Mouse (Mus musculus): ENCODE measurements around the gene Rassf10. TPM values are rescaled to one million over a fixed set of nuclear protein-coding genes. Genes with fewer than 3 reads are reported as not detected.

Rassf10 gene
- polyA plus RNA-seq, 1 experiment from 2014 or later: 1.4 TPM

GRCm38 (mm10) chr7:112966786-112967185, 13.0 kb downstream of the Rassf10 start:
- Histone ChIP-seq H3K36me3 (no peaks in the 10 kb centered on the region), H3K4me1 (peaks cover 2% of the 10 kb centered on the region; the same call in 1 of the 2 replicates), H3K4me2 (replicated peaks) (no peak overlapping the region), H3K27ac (replicated peaks) (no peak overlapping the region), H3K27me3 (no peaks in the 10 kb centered on the region), H3K9me3 (peaks cover 8% of the 10 kb centered on the region; the same call in 1 of the 2 replicates), H3K4me3 (no peak overlapping the region), H3K9ac (replicated peaks) (no peak overlapping the region)
- 37% methylated on average over 3 of the region's 3 CpGs for WGBS
- no peak for ATAC-seq (ENCODE audit: low FRiP score, low read depth)

DNA sequence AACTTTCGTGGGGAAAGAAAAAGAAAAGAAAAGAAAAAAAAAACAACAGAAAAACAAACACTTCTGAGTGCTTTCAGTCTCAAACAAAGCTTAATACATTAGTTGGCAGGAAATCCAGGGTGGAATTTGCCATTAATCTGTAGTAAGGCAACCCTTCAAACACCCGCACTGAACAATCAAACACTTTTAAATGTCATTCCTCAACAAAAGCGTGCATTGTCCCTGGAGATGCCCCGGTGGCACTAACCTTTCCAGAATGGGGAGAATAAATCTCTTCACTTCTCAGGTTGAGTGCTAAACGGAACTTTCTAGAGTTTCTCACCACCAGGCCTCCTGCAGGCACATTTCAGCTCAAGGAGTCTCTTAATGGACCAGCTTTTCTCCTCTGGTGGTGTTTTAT, 29.6 kb downstream of the Rassf10 start:
- no peaks in the 10 kb centered on the region for H3K36me3 ChIP-seq
- no peaks in the 10 kb centered on the region for H3K4me1 ChIP-seq
- ATAC-seq (ENCODE audit: low FRiP score, low read depth): no peak

GRCm38 (mm10) chr7:112984704-112985577, 31.2 kb downstream of the Rassf10 start:
- H3K9me3 ChIP-seq: no peaks in the 10 kb centered on the region
- no peak overlapping the region for H3K9ac ChIP-seq (replicated peaks)
- no peak overlapping the region for H3K4me2 ChIP-seq (replicated peaks)
- WGBS: 74% methylated on average over 17 of the region's 17 CpGs
- H3K4me3 ChIP-seq: no peak overlapping the region
- ATAC-seq (ENCODE audit: low FRiP score, low read depth): no peak
- no peak overlapping the region for H3K27ac ChIP-seq (replicated peaks)
- H3K4me1 ChIP-seq: no peaks in the 10 kb centered on the region
- H3K27me3 ChIP-seq: no peaks in the 10 kb centered on the region
- no peaks in the 10 kb centered on the region for H3K36me3 ChIP-seq

More for the DNA sequence above, 29.6 kb downstream of the Rassf10 start:
- Histone ChIP-seq H3K4me3 (no peak overlapping the region), H3K27me3 (no peaks in the 10 kb centered on the region), H3K9ac (replicated peaks) (no peak overlapping the region), H3K4me2 (replicated peaks) (no peak overlapping the region), H3K27ac (replicated peaks) (no peak overlapping the region), H3K9me3 (no peaks in the 10 kb centered on the region)
- WGBS: 36% methylated on average over 5 of the region's 5 CpGs

- Histone ChIP-seq H3K27me3 (no peaks in the 10 kb centered on the region), H3K27ac (replicated peaks) (no peak overlapping the region), H3K4me3 (no peak overlapping the region), H3K4me2 (replicated peaks) (no peak overlapping the region), H3K4me1 (no peaks in the 10 kb centered on the region), H3K9ac (replicated peaks) (no peak overlapping the region), H3K36me3 (no peaks in the 10 kb centered on the region), H3K9me3 (no peaks in the 10 kb centered on the region)
- no peak for ATAC-seq (ENCODE audit: low FRiP score, low read depth)
- WGBS: 65% methylated on average over 8 of the region's 8 CpGs
Observed at GRCm38 (mm10) chr7:112985578-112985949, 31.8 kb downstream of the Rassf10 start.

GRCm38 (mm10) chr7:112992928-112993327, 39.2 kb downstream of the Rassf10 start:
- WGBS: 89% methylated on average over 5 of the region's 5 CpGs

GRCm38 (mm10) chr7:113003565-113004255, 49.9 kb downstream of the Rassf10 start:
- H3K9ac ChIP-seq (replicated peaks): no peak overlapping the region
- no peak overlapping the region for H3K27ac ChIP-seq (replicated peaks)
- ATAC-seq (ENCODE audit: low FRiP score, low read depth): no peak
- H3K4me2 ChIP-seq (replicated peaks): no peak overlapping the region
- H3K27me3 ChIP-seq: no peaks in the 10 kb centered on the region
- no peaks in the 10 kb centered on the region for H3K9me3 ChIP-seq
- H3K4me3 ChIP-seq: no peak overlapping the region
- H3K4me1 ChIP-seq: no peaks in the 10 kb centered on the region
- no peaks in the 10 kb centered on the region for H3K36me3 ChIP-seq
- WGBS: 88% methylated on average over 3 of the region's 3 CpGs

More at GRCm38 (mm10) chr7:112992928-112993327, 39.2 kb downstream of the Rassf10 start:
- no peak overlapping the region for H3K4me3 ChIP-seq
- no peak overlapping the region for H3K27ac ChIP-seq (replicated peaks)
- no peak overlapping the region for H3K4me2 ChIP-seq (replicated peaks)
- H3K36me3 ChIP-seq: no peaks in the 10 kb centered on the region
- no peak overlapping the region for H3K9ac ChIP-seq (replicated peaks)
- H3K9me3 ChIP-seq: no peaks in the 10 kb centered on the region
- no peaks in the 10 kb centered on the region for H3K27me3 ChIP-seq
- ATAC-seq (ENCODE audit: low FRiP score, low read depth): no peak
- H3K4me1 ChIP-seq: no peaks in the 10 kb centered on the region

DNA sequence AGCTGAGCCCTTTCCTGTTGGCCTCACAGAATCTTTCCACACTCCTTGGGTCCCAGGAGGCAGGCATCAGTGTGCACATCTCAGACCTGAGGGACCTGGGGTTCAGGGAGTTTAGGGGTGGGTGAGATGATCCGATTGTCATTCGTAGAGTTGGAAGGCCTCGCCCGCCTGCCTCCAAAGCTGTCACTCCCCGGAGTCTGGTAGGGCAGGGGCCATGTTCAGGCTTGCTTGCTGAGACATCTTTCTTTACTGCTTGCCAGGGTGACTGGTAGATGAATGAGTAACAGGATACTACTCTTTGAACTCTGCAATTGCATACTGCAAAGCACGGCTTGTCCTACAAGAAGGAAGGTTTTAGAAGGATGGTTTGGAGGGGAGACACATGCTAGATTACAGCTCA, 52.0 kb downstream of the Rassf10 start:
- no peaks in the 10 kb centered on the region for H3K9me3 ChIP-seq

More for the DNA sequence above, 52.0 kb downstream of the Rassf10 start:
- no peaks in the 10 kb centered on the region for H3K36me3 ChIP-seq
- H3K9ac ChIP-seq (replicated peaks): no peak overlapping the region
- ATAC-seq (ENCODE audit: low FRiP score, low read depth): no peak
- H3K27ac ChIP-seq (replicated peaks): no peak overlapping the region
- H3K4me1 ChIP-seq: no peaks in the 10 kb centered on the region
- no peaks in the 10 kb centered on the region for H3K27me3 ChIP-seq
- H3K4me2 ChIP-seq (replicated peaks): no peak overlapping the region
- no peak overlapping the region for H3K4me3 ChIP-seq
- WGBS: 90% methylated on average over 6 of the region's 6 CpGs

Measured in midbrain, embryonic 12.5 days (tissue).